Mouse (Mus musculus): ENCODE measurements at regions not wholly inside any gene's neighbourhood (a gene's known extent, or its start where the extent isn't known, plus 50 kb on each side); places are given as distances from the start of the nearest gene placed in this dataset.
A peak's percentile ranks its signal among the peaks of the same experiment; 100 is the strongest.

DNA sequence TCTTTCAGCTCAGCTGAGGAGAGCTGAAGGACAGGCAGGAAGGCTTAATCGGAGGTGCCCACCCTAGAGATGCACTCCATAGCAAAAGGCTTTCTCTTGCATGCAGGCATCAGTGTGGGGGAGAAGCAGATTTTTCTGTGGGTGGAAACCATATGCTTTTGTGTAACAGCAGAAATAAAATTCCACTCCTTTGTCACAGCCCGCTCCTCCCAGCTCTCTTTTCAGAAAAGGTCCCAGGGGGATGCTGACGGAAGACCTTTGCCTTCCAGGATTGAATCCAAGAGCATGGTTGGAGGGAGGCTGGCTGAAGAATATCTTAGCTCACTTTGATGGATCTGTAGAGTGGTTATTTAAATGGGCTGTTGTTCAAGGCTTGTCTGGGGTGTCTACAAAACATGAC lies 336.8 kb upstream of the Map3k7 start:
- Histone ChIP-seq H3K9ac (replicated peaks) (no peak overlapping the region), H3K4me1 (ENCODE audit: insufficient read depth) (no peaks in the 10 kb centered on the region), H3K4me3 (ENCODE audit: low read depth, low read length) (no peak overlapping the region), H3K9me3 (ENCODE audit: low read length) (no peaks in the 10 kb centered on the region), H3K4me2 (ENCODE audit: low read depth, low read length) (no peak overlapping the region), H3K27me3 (ENCODE audit: insufficient read depth, low read length) (no peaks in the 10 kb centered on the region), H3K27ac (ENCODE audit: low read depth) (no peak overlapping the region), H3K36me3 (replicated peaks; ENCODE audit: insufficient read depth, low read length) (no peaks in the 10 kb centered on the region)
- WGBS (ENCODE audit: insufficient replicate concordance): 82% methylated on average over 3 of the region's 3 CpGs
- no peak for ATAC-seq
- DNase-seq: no peak
- TF ChIP-seq EP300 (IDR thresholded peaks at IDR 0.05; ENCODE audit: low read depth) (no peak), CTCF (IDR thresholded peaks at IDR 0.05; ENCODE audit: low read depth) (no peak)

DNA sequence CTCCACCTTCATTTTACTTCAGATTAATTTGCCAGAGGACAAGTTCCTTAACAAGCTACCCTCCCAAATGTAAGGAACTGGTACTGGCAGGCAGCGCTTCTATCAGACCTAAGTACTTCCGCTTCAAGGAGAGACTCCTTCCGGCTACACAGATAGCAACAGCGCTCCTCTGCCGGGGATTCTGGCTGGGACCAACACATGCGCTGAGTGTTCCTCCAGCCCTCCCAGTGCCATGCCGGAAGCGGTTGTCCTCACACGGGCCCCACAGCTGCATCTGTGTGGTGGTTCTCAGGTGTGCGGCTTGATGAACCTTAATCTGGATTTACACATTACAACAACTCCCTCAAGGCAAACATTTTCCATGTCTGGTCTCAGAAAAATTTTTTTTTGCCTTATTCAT lies 336.1 kb upstream of the Map3k7 start:
- WGBS (ENCODE audit: insufficient replicate concordance): 85% methylated on average over 10 of the region's 10 CpGs
- H3K27ac ChIP-seq (ENCODE audit: low read depth): no peak overlapping the region
- no peaks in the 10 kb centered on the region for H3K27me3 ChIP-seq (ENCODE audit: insufficient read depth, low read length)
- no peak overlapping the region for H3K4me2 ChIP-seq (ENCODE audit: low read depth, low read length)
- H3K4me1 ChIP-seq (ENCODE audit: insufficient read depth): no peaks in the 10 kb centered on the region
- no peak for DNase-seq
- H3K9ac ChIP-seq (replicated peaks): no peak overlapping the region
- no peak for TF ChIP-seq EP300 (IDR thresholded peaks at IDR 0.05; ENCODE audit: low read depth)
- TF ChIP-seq CTCF (IDR thresholded peaks at IDR 0.05; ENCODE audit: low read depth): no peak
- H3K9me3 ChIP-seq (ENCODE audit: low read length): no peaks in the 10 kb centered on the region
- no peak overlapping the region for H3K4me3 ChIP-seq (ENCODE audit: low read depth, low read length)
- no peak for ATAC-seq
- no peaks in the 10 kb centered on the region for H3K36me3 ChIP-seq (replicated peaks; ENCODE audit: insufficient read depth, low read length)

DNA sequence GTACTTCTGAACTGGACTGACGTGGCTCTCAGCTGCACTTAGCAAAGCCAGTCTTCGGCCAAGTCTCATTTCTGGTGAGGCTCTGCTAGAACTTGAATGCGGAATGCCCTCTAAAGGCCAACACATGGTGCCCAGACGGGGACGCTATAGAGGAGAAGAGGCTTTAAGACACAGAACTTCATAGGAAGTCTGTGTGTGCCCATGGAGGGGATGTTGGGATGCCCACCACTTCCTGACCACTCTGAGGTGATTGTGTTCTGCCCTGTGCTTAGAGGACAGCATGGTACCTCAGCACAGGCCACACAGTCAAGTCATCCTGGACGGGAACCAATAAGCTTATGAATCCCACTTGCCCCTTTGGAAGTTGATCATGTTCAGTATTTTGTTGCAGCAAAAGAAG lies 325.3 kb upstream of the Map3k7 start:
- WGBS (ENCODE audit: insufficient replicate concordance): 83% methylated on average over 6 of the region's 6 CpGs

DNA sequence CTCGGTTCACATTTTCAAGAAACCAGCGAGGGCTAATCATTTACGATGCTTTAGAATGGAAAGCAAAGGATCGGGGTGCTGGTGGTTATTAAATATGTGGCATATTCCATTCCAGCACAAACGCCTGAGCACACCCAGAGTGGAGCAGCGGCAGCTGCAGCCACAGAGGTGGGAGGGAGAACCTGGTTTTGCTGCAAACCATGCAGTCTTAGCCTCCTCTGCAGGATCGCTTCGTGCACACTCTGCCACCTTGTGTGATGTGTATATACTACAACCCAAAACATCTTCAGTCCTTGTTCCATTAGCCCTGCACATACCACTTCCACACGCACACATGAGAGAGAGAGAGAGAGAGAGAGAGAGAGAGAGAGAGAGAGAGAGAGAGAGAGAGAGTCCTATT lies 321.7 kb upstream of the Map3k7 start:
- TF ChIP-seq EP300 (IDR thresholded peaks at IDR 0.05; ENCODE audit: low read depth) (no peak), CTCF (IDR thresholded peaks at IDR 0.05; ENCODE audit: low read depth) (peak; percentile 30)
- no peaks in the 10 kb centered on the region for H3K36me3 ChIP-seq (replicated peaks; ENCODE audit: insufficient read depth, low read length)
- H3K27me3 ChIP-seq (ENCODE audit: insufficient read depth, low read length): no peaks in the 10 kb centered on the region
- no peak overlapping the region for H3K27ac ChIP-seq (ENCODE audit: low read depth)
- no peak overlapping the region for H3K9ac ChIP-seq (replicated peaks)
- no peaks in the 10 kb centered on the region for H3K9me3 ChIP-seq (ENCODE audit: low read length)
- H3K4me3 ChIP-seq (ENCODE audit: low read depth, low read length): no peak overlapping the region
- DNase-seq: no peak
- no peak overlapping the region for H3K4me2 ChIP-seq (ENCODE audit: low read depth, low read length)
- no peak for ATAC-seq
- no peaks in the 10 kb centered on the region for H3K4me1 ChIP-seq (ENCODE audit: insufficient read depth)
- WGBS (ENCODE audit: insufficient replicate concordance): 46% methylated on average over 9 of the region's 9 CpGs

More for the DNA sequence above, 325.3 kb upstream of the Map3k7 start:
- ATAC-seq (no peak), DNase-seq (no peak)
- TF ChIP-seq EP300 (IDR thresholded peaks at IDR 0.05; ENCODE audit: low read depth) (no peak), CTCF (IDR thresholded peaks at IDR 0.05; ENCODE audit: low read depth) (no peak)
- H3K4me3 ChIP-seq (ENCODE audit: low read depth, low read length): no peak overlapping the region
- no peak overlapping the region for H3K27ac ChIP-seq (ENCODE audit: low read depth)
- H3K4me2 ChIP-seq (ENCODE audit: low read depth, low read length): no peak overlapping the region
- no peaks in the 10 kb centered on the region for H3K9me3 ChIP-seq (ENCODE audit: low read length)
- H3K36me3 ChIP-seq (replicated peaks; ENCODE audit: insufficient read depth, low read length): no peaks in the 10 kb centered on the region
- no peaks in the 10 kb centered on the region for H3K4me1 ChIP-seq (ENCODE audit: insufficient read depth)
- no peak overlapping the region for H3K9ac ChIP-seq (replicated peaks)
- H3K27me3 ChIP-seq (ENCODE audit: insufficient read depth, low read length): no peaks in the 10 kb centered on the region

DNA sequence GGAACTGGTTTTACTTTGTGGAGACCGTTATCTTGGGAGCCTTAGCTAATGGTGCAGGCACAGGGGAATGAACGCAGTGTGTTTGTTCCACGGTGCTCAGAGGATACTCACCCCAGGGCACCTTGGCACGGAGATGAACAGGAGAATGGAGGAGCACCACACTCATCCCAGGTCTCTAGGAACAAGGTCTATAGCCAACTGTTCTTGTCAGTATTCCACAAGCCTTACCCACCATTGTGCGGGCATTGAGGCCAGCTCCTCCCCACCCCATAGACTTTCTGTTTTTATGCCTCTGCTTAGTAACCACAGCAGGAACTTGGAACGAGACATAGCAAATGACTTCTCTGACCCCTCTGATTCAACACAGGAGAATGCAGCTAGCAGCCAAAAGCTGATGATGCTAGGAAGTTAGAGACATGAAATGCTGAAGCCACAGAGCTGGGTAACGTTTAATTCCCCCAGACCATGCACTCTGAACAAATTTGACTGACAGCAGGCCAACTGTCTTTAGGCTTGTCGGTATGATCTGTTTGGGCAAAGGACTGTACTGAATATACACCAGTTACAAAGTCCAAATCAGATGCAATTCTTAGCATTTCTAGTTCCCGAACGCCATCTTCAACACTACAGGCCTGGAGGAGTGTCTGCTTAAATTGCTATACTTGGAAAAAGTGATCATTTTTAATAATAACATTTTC lies 321.2 kb upstream of the Map3k7 start:
- no peak overlapping the region for H3K27ac ChIP-seq (ENCODE audit: low read depth)
- no peaks in the 10 kb centered on the region for H3K4me1 ChIP-seq (ENCODE audit: insufficient read depth)
- WGBS (ENCODE audit: insufficient replicate concordance): 48% methylated on average over 10 of the region's 10 CpGs
- ATAC-seq (no peak), DNase-seq (no peak)
- no peak overlapping the region for H3K4me2 ChIP-seq (ENCODE audit: low read depth, low read length)
- TF ChIP-seq EP300 (IDR thresholded peaks at IDR 0.05; ENCODE audit: low read depth) (no peak), CTCF (IDR thresholded peaks at IDR 0.05; ENCODE audit: low read depth) (no peak)
- H3K27me3 ChIP-seq (ENCODE audit: insufficient read depth, low read length): no peaks in the 10 kb centered on the region
- no peaks in the 10 kb centered on the region for H3K9me3 ChIP-seq (ENCODE audit: low read length)
- no peaks in the 10 kb centered on the region for H3K36me3 ChIP-seq (replicated peaks; ENCODE audit: insufficient read depth, low read length)
- H3K9ac ChIP-seq (replicated peaks): no peak overlapping the region
- no peak overlapping the region for H3K4me3 ChIP-seq (ENCODE audit: low read depth, low read length)

DNA sequence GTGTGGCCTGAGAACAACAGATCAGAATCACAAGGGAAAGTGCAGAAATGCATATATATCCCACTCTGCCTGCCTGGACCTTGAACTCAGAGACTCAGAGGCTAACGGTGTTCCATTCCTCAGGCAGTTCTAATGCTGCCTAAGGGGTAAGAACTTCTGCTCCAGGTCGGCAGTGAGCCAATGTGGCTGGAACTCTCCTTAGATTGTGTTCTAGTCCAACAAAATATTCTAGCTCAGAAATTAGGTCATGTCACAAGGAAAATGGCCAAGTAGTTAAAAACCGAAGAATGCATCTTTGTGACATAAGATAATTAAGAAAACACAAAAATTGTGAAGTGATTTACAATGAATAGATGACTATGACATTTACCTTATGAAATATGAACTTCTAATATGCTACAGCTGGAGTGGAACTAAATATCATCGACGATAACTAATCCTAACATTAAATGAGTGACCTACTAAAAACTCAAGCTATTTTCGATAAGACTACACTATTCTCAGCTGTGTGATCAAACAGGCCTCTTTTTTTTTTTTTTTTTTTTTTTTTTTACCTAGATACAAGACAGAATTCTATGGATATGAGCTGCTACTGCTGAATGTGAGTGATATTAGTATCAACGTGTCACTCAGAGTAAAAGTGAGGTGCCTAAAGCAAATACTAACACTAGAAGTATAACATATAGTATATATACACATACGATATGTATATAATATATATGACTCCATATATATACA lies 315.1 kb upstream of the Map3k7 start:
- Histone ChIP-seq H3K27ac (ENCODE audit: low read depth) (no peak overlapping the region), H3K9me3 (ENCODE audit: low read length) (no peaks in the 10 kb centered on the region), H3K27me3 (ENCODE audit: insufficient read depth, low read length) (no peaks in the 10 kb centered on the region), H3K9ac (replicated peaks) (no peak overlapping the region), H3K4me1 (ENCODE audit: insufficient read depth) (no peaks in the 10 kb centered on the region), H3K36me3 (replicated peaks; ENCODE audit: insufficient read depth, low read length) (no peaks in the 10 kb centered on the region), H3K4me2 (ENCODE audit: low read depth, low read length) (no peak overlapping the region), H3K4me3 (ENCODE audit: low read depth, low read length) (no peak overlapping the region)
- DNase-seq (no peak), ATAC-seq (no peak)
- TF ChIP-seq EP300 (IDR thresholded peaks at IDR 0.05; ENCODE audit: low read depth) (no peak), CTCF (IDR thresholded peaks at IDR 0.05; ENCODE audit: low read depth) (no peak)
- WGBS (ENCODE audit: insufficient replicate concordance): 75% methylated on average over 8 of the region's 8 CpGs

Measured in liver, postnatal 0 days (tissue).